Comparison of ENCODE assay signal across 22 mouse cellular contexts in genomic region chr5:117365904-117366561, GRCm38 (mm10). TPM values are rescaled to one million over a fixed set of nuclear protein-coding genes. Genes with fewer than 3 reads are reported as not detected.
DNase-seq lines count a peak whose midpoint lies in the region; ATAC-seq lines count a peak whose summit lies in the region.
"Had no signal": no experiment of that assay in that cellular context is flagged by ENCODE, and none has a peak within 500 bp of the region (broad histone marks: within the 10 kb centered on the region; RNA-seq: fewer than 3 reads in every experiment).

No protein-coding gene starts in this region.

- H3K4me1 ChIP-seq in embryonic facial prominence, embryonic 14.5 days (ENCODE audit: control insufficient read depth, insufficient read depth, low read length), result no peaks in the 10 kb centered on the region
- H3K4me1 ChIP-seq in embryonic facial prominence, embryonic 10.5 days, result peaks cover 30% of the 10 kb centered on the region
- peaks cover 36% of the 10 kb centered on the region for H3K4me1 ChIP-seq in kidney, embryonic 15.5 days
- peaks cover 45% of the 10 kb centered on the region for H3K4me1 ChIP-seq in liver, embryonic 12.5 days
- H3K4me1 ChIP-seq in stomach, embryonic 16.5 days (ENCODE audit: control insufficient read depth, insufficient read depth, low read length), result peaks cover 36% of the 10 kb centered on the region

- H3K4me2 ChIP-seq in embryonic facial prominence, embryonic 14.5 days (ENCODE audit: low read depth, low read length), result no peak overlapping the region
- H3K4me2 ChIP-seq in kidney, embryonic 15.5 days, result no peak overlapping the region
- no peak overlapping the region for H3K4me2 ChIP-seq in liver, embryonic 12.5 days
- no peak overlapping the region for H3K4me2 ChIP-seq in stomach, embryonic 16.5 days (ENCODE audit: low read depth, low read length)
- H3K4me2 ChIP-seq: heart, embryonic 12.5 days; hindbrain, embryonic 14.5 days; lung, embryonic 15.5 days; midbrain, embryonic 12.5 days had no signal

- WGBS in embryonic facial prominence, embryonic 14.5 days, result 89% methylated on average over 13 of the region's 13 CpGs
- WGBS in embryonic facial prominence, embryonic 10.5 days, result 91% methylated on average over 13 of the region's 13 CpGs
- 92% methylated on average over 13 of the region's 13 CpGs for WGBS in kidney, embryonic 15.5 days
- 82% methylated on average over 13 of the region's 13 CpGs for WGBS in liver, embryonic 12.5 days (ENCODE audit: insufficient replicate concordance)
- WGBS in stomach, embryonic 16.5 days, result 74% methylated on average over 13 of the region's 13 CpGs

- peaks cover 64% of the 10 kb centered on the region for H3K36me3 ChIP-seq in embryonic facial prominence, embryonic 14.5 days (ENCODE audit: control insufficient read depth, insufficient read depth, low read length)
- peaks cover 68% of the 10 kb centered on the region for H3K36me3 ChIP-seq in embryonic facial prominence, embryonic 10.5 days (replicated peaks)
- H3K36me3 ChIP-seq in kidney, embryonic 15.5 days, result peaks cover 76% of the 10 kb centered on the region
- H3K36me3 ChIP-seq in liver, embryonic 12.5 days, result peaks cover 62% of the 10 kb centered on the region
- peaks cover 7% of the 10 kb centered on the region; the same call in 1 of the 2 replicates for H3K36me3 ChIP-seq in stomach, embryonic 16.5 days (ENCODE audit: control insufficient read depth, insufficient read depth, low read length)

- H3K9me3 ChIP-seq in embryonic facial prominence, embryonic 14.5 days (ENCODE audit: control insufficient read depth, low read length), result no peaks in the 10 kb centered on the region
- no peaks in the 10 kb centered on the region for H3K9me3 ChIP-seq in embryonic facial prominence, embryonic 10.5 days
- no peaks in the 10 kb centered on the region for H3K9me3 ChIP-seq in kidney, embryonic 15.5 days (replicated peaks)
- no peaks in the 10 kb centered on the region for H3K9me3 ChIP-seq in liver, embryonic 12.5 days (replicated peaks)
- no peaks in the 10 kb centered on the region for H3K9me3 ChIP-seq in stomach, embryonic 16.5 days (replicated peaks; ENCODE audit: control insufficient read depth, low read length)
- H3K9me3 ChIP-seq: G1E; heart, embryonic 12.5 days; lung, embryonic 15.5 days; midbrain, embryonic 12.5 days had no signal

- no peaks in the 10 kb centered on the region for H3K27me3 ChIP-seq in embryonic facial prominence, embryonic 14.5 days (replicated peaks; ENCODE audit: control insufficient read depth, insufficient read depth, low read length)
- H3K27me3 ChIP-seq in embryonic facial prominence, embryonic 10.5 days (replicated peaks; ENCODE audit: low read depth, poor library complexity, severe bottlenecking), result no peaks in the 10 kb centered on the region
- H3K27me3 ChIP-seq in kidney, embryonic 15.5 days, result no peaks in the 10 kb centered on the region
- no peaks in the 10 kb centered on the region for H3K27me3 ChIP-seq in liver, embryonic 12.5 days (replicated peaks)
- H3K27me3 ChIP-seq in stomach, embryonic 16.5 days (ENCODE audit: control insufficient read depth, insufficient read depth, low read length), result no peaks in the 10 kb centered on the region
- H3K27me3 ChIP-seq: heart, embryonic 12.5 days; lung, embryonic 15.5 days; midbrain, embryonic 12.5 days had no signal

- no peak for DNase-seq in embryonic facial prominence, embryonic 14.5 days (ENCODE audit: low spot score)
- DNase-seq in embryonic facial prominence, embryonic 10.5 days (ENCODE audit: low spot score), result no peak
- DNase-seq in spleen, adult 12 weeks (ENCODE audit: low spot score), result no peak
- DNase-seq in ovary, adult 18-20 months (ENCODE audit: low spot score), result no peak
- DNase-seq: cerebellum, adult 11-12 months; cerebellum, postnatal 25 days; layer of hippocampus, postnatal 36 days; right cerebral cortex, postnatal 4 days had no signal

- no peak overlapping the region for H3K27ac ChIP-seq in embryonic facial prominence, embryonic 14.5 days (replicated peaks; ENCODE audit: low read depth, low read length)
- no peak overlapping the region for H3K27ac ChIP-seq in embryonic facial prominence, embryonic 10.5 days (replicated peaks)
- 0 out of 2 replicates have a peak overlapping the region, but pooled peaks have one; percentile 27 for H3K27ac ChIP-seq in kidney, embryonic 15.5 days
- H3K27ac ChIP-seq in liver, embryonic 12.5 days, result peak overlapping the region; percentile 68
- peak overlapping the region; percentile 53 for H3K27ac ChIP-seq in stomach, embryonic 16.5 days (ENCODE audit: low read length)
- H3K27ac ChIP-seq: hindbrain, embryonic 14.5 days; lung, embryonic 15.5 days; macrophage; midbrain, embryonic 12.5 days had no signal

- H3K4me3 ChIP-seq in embryonic facial prominence, embryonic 14.5 days (ENCODE audit: low read depth, low read length), result no peak overlapping the region
- H3K4me3 ChIP-seq in embryonic facial prominence, embryonic 10.5 days, result no peak overlapping the region
- no peak overlapping the region for H3K4me3 ChIP-seq in kidney, embryonic 15.5 days (replicated peaks)
- H3K4me3 ChIP-seq in liver, embryonic 12.5 days, result no peak overlapping the region
- no peak overlapping the region for H3K4me3 ChIP-seq in stomach, embryonic 16.5 days (replicated peaks; ENCODE audit: low read length)
- H3K4me3 ChIP-seq: erythroblast, embryonic 14.5 days; heart, embryonic 12.5 days; lung, embryonic 15.5 days; midbrain, embryonic 12.5 days had no signal

- peak; percentile 36; the same call in 1 of the 2 replicates for ATAC-seq in embryonic facial prominence, embryonic 14.5 days (ENCODE audit: low read depth)
- ATAC-seq in kidney, embryonic 15.5 days (replicated peaks; ENCODE audit: low FRiP score), result no peak
- ATAC-seq in liver, embryonic 12.5 days, result peak; percentile 76
- peak; percentile 35; the same call in 1 of the 2 replicates for ATAC-seq in stomach, embryonic 16.5 days (ENCODE audit: insufficient read depth, low FRiP score)
- ATAC-seq in megakaryocyte progenitor cell, adult 5-6 weeks (replicated peaks; ENCODE audit: poor library complexity), result no peak
- ATAC-seq: CD4-positive, CD25-positive, alpha-beta regulatory T cell, adult 4 months; forebrain, embryonic 14.5 days had no signal

- no peak overlapping the region for H3K9ac ChIP-seq in embryonic facial prominence, embryonic 14.5 days (ENCODE audit: low read depth, low read length)
- H3K9ac ChIP-seq in kidney, embryonic 15.5 days, result no peak overlapping the region
- no peak overlapping the region for H3K9ac ChIP-seq in liver, embryonic 12.5 days
- no peak overlapping the region for H3K9ac ChIP-seq in stomach, embryonic 16.5 days (ENCODE audit: low read length)
- H3K9ac ChIP-seq: heart, embryonic 12.5 days; hindbrain, embryonic 14.5 days; lung, embryonic 15.5 days; midbrain, embryonic 12.5 days had no signal

RNA-seq across cellular contexts. Expression of gene Wsb2, which starts 8.9 kb away (rescaled TPM):
- polyA plus RNA-seq in embryonic facial prominence, embryonic 14.5 days (2014; fragmentation: Nextera tagmentation; extraction: Ambion mirVana), result 88.0 and 89.6 TPM in 2 replicates
- polyA plus RNA-seq in embryonic facial prominence, embryonic 10.5 days (2016; fragmentation: Nextera tagmentation; extraction: Ambion mirVana), result 42.0 and 47.3 TPM in 2 replicates
- 67.7 and 69.5 TPM in 2 replicates for polyA plus RNA-seq in kidney, embryonic 15.5 days (2015; fragmentation: Nextera tagmentation; extraction: Ambion mirVana)
- 27.4 and 27.6 TPM in 2 replicates for polyA plus RNA-seq in liver, embryonic 12.5 days (2016; fragmentation: Nextera tagmentation; extraction: Ambion mirVana)
- polyA plus RNA-seq in stomach, embryonic 16.5 days (2015; fragmentation: Nextera tagmentation; extraction: Ambion mirVana), result 34.1 and 35.0 TPM in 2 replicates
- 8.6 and 8.7 TPM in 2 replicates for total RNA-seq in megakaryocyte progenitor cell, adult 5-6 weeks (2015)
- 11.3 and 27.1 TPM in 2 replicates for total RNA-seq in megakaryocyte progenitor cell, adult 5-6 weeks (2017)

RNA-seq across cellular contexts. Expression of gene Rfc5, which starts 22.8 kb away (rescaled TPM):
- 61.9 and 69.1 TPM in 2 replicates for polyA plus RNA-seq in embryonic facial prominence, embryonic 14.5 days (2014; fragmentation: Nextera tagmentation; extraction: Ambion mirVana)
- polyA plus RNA-seq in embryonic facial prominence, embryonic 10.5 days (2016; fragmentation: Nextera tagmentation; extraction: Ambion mirVana), result 135 TPM in 2 replicates
- polyA plus RNA-seq in kidney, embryonic 15.5 days (2015; fragmentation: Nextera tagmentation; extraction: Ambion mirVana), result 110 and 128 TPM in 2 replicates
- polyA plus RNA-seq in liver, embryonic 12.5 days (2016; fragmentation: Nextera tagmentation; extraction: Ambion mirVana), result 83.6 and 88.5 TPM in 2 replicates
- polyA plus RNA-seq in stomach, embryonic 16.5 days (2015; fragmentation: Nextera tagmentation; extraction: Ambion mirVana), result 75.9 and 88.6 TPM in 2 replicates
- total RNA-seq in megakaryocyte progenitor cell, adult 5-6 weeks (2015), result 53.9 and 61.7 TPM in 2 replicates
- 53.1 and 60.4 TPM in 2 replicates for total RNA-seq in megakaryocyte progenitor cell, adult 5-6 weeks (2017)

RNA-seq across cellular contexts. Expression of gene Vsig10, which starts 47.1 kb away (rescaled TPM):
- 3.9 TPM in 2 replicates for polyA plus RNA-seq in embryonic facial prominence, embryonic 14.5 days (2014; fragmentation: Nextera tagmentation; extraction: Ambion mirVana)
- polyA plus RNA-seq in embryonic facial prominence, embryonic 10.5 days (2016; fragmentation: Nextera tagmentation; extraction: Ambion mirVana), result 3.4 and 4.0 TPM in 2 replicates
- 14.2 and 15.9 TPM in 2 replicates for polyA plus RNA-seq in kidney, embryonic 15.5 days (2015; fragmentation: Nextera tagmentation; extraction: Ambion mirVana)
- polyA plus RNA-seq in liver, embryonic 12.5 days (2016; fragmentation: Nextera tagmentation; extraction: Ambion mirVana), result 2.1 and 2.4 TPM in 2 replicates
- polyA plus RNA-seq in stomach, embryonic 16.5 days (2015; fragmentation: Nextera tagmentation; extraction: Ambion mirVana), result 20.7 and 22.5 TPM in 2 replicates
- 0.49 and 1.7 TPM in 2 replicates for total RNA-seq in megakaryocyte progenitor cell, adult 5-6 weeks (2015)
- total RNA-seq in megakaryocyte progenitor cell, adult 5-6 weeks (2017), result 0.83 and 2.4 TPM in 2 replicates
- polyA plus RNA-seq: erythroblast, embryonic 14.5 days had no signal

RNA-seq across cellular contexts. Expression of gene Ksr2, which starts 47.8 kb away (rescaled TPM):
- 0.33 and 0.81 TPM in 2 replicates for polyA plus RNA-seq in embryonic facial prominence, embryonic 14.5 days (2014; fragmentation: Nextera tagmentation; extraction: Ambion mirVana)
- polyA plus RNA-seq in embryonic facial prominence, embryonic 10.5 days (2016; fragmentation: Nextera tagmentation; extraction: Ambion mirVana), result 0.24 and 0.32 TPM in 2 replicates
- polyA plus RNA-seq in kidney, embryonic 15.5 days (2015; fragmentation: Nextera tagmentation; extraction: Ambion mirVana), result 0.67 and 0.73 TPM in 2 replicates
- 0.02 TPM in 1 of 2 replicates, not detected in the other for polyA plus RNA-seq in liver, embryonic 12.5 days (2016; fragmentation: Nextera tagmentation; extraction: Ambion mirVana)
- polyA plus RNA-seq in stomach, embryonic 16.5 days (2015; fragmentation: Nextera tagmentation; extraction: Ambion mirVana), result 0.19 and 0.36 TPM in 2 replicates
- total RNA-seq in megakaryocyte progenitor cell, adult 5-6 weeks (2015), result 0.25 and 0.27 TPM in 2 replicates
- total RNA-seq in megakaryocyte progenitor cell, adult 5-6 weeks (2017), result 0.03 and 0.17 TPM in 2 replicates
- total RNA-seq: heart, postnatal 25 days had no signal
- polyA plus RNA-seq: erythroblast, embryonic 14.5 days; G1E had no signal

Comparison
In these comparisons a context has a peak if more than half of its experiments do, and no peak if none do; other contexts are left out.
1. ATAC-seq: peak in embryonic facial prominence, embryonic 14.5 days (single experiment), liver, embryonic 12.5 days (single experiment) and stomach, embryonic 16.5 days (single experiment); none in kidney, embryonic 15.5 days (single experiment) and megakaryocyte progenitor cell, adult 5-6 weeks (single experiment).
2. H3K27ac ChIP-seq: peak in kidney, embryonic 15.5 days (single experiment), liver, embryonic 12.5 days (single experiment) and stomach, embryonic 16.5 days (single experiment); none in embryonic facial prominence, embryonic 14.5 days (single experiment) and embryonic facial prominence, embryonic 10.5 days (single experiment).